Mouse (Mus musculus) frontal cortex, adult 2 months (tissue): ENCODE data around the gene Galns. TPM values are rescaled to one million over a fixed set of nuclear protein-coding genes. Genes with fewer than 3 reads are reported as not detected.
"Not testable (repeated sequence)": the region's sequence is repeated elsewhere in the genome, so short reads cannot be mapped to it uniquely, and the experiment has no call there.

Experiments used
- DNase-seq, 2 experiments: peaks; one replicate each; pipeline ENCODE4 v3.0.0; 2022; ENCODE audit warnings: low spot score in 1 of 2; ENCODE audit errors: extremely low spot score in 1 of 2
- polyA plus RNA-seq: library from polyadenylated mRNA; depleted of rRNA; stranded (reverse); fragments of >200 nt; gene quantifications from 2 replicates; pipeline ENCODE4 v1.2.3, GENCODE M21; 2012

The Galns gene
- polyA plus RNA-seq, 1 experiment, result 9.5 TPM

DNA sequence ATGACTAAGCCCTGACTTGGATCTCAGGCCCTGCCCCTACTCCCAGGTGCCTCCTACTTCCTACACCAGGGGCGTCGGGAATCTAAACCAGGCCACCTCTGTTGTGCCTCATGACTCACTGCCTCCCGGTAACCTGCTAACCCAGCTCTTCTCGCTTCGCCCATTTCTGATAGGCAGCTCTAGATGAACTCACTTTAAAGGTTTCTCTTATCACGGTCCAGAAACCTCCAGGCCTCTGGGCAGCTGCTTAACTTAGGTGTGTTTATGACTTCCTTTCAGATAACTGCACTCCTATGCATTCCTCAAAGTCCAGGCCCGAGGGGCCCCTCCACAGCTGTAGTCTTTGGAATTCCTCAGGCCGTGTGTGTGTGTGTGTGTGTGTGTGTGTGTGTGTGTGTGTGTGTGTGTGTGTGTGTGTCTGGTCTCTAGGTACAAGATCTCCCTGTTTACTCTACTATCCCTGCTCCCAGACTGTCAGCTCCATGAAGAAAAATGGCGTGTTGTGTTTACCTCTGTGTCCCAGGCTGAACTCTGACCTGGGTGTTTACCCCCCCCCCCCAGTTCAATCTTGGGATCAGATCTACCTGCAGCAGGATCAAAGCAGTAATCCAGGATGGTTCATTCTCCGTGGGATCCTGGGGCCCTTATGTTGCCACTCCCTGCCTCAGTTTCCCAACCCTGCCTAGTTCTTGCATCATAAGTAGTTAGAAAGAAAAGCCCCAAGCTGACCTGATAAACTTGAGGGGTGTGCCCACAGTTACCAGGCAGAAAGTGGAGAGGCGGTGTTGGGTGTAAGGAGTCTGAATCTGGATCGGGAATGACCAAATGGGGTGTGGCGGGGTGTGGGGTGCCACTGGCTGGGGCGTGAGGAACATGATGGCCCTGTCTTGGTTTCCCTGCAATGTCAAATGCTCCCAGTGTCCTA is 24.9 kb upstream of the Galns start:
- no peak for DNase-seq

DNA sequence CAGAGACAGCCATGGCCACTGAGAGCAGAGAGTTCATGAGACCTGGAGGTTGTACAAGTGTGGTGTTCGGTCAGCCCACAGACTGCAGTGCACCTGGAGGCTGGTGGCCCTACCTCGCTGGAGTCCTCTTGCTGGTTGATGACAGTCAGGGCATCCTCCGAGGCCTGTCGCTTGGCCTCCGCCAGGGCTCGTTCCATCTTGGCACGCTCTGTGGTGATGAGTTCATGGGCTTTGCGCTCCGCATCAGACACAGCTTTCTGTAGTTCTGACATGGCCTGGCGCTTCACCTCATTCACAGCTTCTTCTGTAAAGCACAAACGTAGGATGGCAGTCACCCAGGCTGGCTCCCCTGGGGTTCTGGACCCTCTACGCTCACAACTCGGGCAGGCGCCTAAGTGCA is 21.9 kb upstream of the Galns start:
- DNase-seq, result no peak

DNA sequence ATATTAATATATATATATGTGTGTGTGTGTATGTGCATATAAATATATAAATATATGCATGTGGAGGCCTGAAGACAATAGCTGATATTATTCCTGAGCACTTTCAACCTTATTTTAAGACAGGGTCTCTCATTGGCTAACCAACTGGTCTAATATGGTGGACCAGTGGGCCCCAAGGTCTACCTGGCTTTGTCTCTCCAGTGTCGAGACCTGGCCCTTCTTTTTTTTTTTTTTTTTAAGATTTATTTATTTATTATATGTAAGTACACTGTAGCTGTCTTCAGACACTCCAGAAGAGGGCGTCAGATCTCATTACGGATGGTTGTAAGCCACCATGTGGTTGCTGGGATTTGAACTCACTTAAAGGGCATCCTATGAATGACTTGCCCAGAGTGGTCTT is 20.9 kb upstream of the Galns start:
- not testable (repeated sequence) for DNase-seq

DNA sequence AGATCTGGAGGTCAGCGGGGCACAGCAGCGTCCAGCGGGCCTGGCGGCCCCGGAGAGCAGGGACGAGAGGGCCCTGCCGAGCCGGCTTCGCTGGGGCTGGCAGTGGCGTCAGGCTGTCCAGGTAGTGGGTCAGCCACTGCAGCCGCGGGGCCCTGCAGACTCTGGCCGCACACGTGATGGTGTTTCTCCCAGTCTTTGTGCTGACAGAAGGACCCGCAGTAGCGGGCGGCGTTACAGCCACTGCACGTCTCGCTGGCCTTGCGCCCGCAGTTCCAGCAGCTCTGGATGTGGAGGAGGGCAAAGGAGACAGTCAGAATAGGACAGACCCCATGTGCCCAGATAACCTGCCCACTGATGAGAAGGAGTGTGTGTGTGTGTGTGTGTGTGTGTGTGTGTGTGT is 19.4 kb upstream of the Galns start:
- no peak for DNase-seq

DNA sequence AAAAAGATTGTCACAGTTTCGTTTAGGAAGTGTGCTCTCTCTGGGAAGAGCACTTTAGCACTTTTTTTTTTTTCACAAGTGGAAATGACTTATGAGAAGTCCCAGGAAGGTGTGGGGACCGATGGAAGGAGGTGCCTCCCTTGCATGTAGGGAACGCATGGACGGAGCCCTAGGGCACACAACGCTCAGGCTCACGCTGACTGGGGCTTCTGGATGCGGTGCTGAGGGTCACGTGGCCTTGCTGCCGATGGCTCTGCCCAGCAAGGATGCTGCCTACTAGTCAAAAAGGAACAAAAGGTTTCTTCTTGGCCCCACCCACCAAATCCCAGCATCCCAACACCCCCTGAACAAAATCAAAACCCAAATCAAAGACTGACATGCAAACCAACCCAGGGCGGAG is 18.1 kb upstream of the Galns start:
- DNase-seq, result no peak

DNA sequence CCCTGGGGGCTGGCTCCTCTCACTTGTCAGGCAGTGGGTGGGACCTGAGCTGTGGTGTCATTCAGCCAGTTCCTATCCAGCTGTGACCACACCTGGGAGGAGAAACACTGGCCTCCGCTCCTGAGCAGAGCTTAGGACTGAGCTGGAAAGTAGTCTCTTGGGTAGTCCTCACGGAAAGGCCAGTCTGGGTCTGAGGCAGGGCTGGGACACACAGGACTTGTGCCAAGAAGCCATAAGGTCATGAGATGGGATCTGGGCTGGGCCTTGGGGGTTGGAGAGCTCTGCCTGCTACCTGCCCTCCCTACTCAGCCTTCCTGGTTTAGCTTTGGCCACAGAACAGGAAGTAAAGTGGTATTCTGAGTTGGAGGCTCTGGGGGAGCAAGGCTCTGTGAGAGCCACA is 15.6 kb upstream of the Galns start:
- DNase-seq, result no peak

DNA sequence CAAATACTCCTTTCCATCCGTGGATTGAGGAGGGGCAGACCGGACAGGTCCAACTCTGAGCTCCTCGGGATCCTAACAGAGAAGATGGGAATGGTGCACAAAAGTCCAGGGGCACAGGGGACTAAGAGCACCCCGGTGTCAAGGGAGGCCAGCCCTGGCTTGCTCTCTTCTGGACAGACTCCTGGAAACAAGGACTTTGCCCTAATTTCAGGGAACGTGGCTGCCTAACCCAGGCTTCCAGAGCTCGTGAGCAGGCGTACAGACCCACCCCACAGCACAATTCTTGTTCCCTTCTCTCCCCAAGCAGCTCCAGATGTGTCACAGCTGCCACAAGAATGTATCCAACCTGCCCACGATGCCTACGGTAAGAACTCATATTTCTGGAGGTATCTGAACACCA is 14.5 kb upstream of the Galns start:
- peak in 1 of 2 experiments; percentile 25 for DNase-seq

DNA sequence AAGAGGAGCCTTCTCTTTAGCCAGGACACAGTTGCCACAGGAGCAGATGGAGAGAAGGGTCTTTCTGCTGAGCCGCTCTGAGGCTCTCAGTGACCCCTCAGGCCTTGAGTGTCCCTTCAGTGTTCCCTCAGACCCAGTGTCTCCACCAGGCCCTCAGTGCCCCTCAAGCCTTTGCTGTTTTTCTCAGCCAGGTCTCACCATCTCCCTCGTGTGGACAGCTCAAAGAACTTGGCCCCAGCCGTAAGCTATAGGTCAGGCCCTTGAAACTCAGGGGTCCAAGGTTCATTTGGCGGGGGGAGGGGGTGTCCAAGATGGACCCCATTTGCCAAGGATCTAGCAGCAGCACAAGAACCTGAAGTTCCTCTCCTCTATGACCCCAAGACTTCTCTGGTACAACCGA is 13.4 kb upstream of the Galns start:
- no peak for DNase-seq

DNA sequence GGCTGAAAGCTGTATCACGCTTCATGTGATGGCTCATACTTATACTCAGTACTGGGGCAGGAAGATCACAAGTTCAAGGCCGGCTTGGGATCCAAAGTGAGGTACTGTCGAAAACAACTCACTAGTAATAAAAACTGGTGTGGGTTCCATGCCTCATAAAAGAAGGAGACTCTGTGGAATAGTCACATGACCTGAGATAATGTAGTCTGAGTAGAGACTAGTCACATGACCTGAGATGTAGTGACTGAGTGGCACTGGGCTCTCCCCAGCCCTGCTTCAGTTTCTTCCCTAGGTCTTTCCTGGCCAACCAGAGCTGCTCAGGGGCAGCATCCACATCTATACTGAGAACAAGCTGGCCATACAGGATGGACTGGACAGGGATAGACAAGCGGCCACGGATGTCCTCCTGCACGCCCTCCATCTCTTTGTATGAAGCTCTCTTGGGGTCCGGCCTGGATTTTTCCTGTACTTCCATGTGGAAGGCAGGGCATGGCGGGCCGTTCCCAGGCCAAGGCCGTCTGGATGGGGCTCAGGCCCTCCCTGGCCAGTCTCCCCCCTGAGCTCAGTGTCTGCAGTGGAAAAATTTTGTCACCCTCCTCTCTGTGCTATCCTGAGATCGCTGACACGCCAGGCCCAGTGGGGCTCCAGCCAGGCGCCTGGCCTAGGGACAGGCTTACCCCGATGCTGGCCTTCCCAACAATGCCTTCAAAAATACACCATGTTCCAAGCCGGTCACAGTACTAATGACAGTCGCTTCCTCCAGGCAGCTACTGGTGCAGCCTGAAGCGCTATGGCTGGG is 12.8 kb upstream of the Galns start:
- no peak for DNase-seq

DNA sequence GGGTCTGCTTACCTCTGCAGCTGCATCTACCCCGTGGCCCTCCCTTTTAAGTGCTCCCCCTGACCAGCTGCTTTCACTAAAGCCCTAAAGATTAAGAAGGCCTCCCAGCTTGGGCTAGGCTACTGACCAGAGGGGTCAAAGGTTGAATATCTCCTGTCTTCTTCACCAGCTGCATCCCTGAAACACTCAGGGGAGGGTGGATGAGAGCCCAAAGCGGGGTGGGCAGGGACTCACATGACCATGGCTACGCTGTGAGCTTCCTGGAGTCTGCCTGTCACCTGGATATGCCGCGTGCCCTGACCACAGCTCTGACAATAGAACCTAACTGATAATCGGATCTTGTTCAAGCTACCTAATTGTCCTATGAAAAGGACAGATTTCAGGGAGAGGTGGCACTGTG is 11.5 kb upstream of the Galns start, which contains the start of gene Pabpn1l:
TSS of gene Pabpn1l (minus strand) at position 13 of the 400 bp plus-strand sequence.
- DNase-seq, result no peak

DNA sequence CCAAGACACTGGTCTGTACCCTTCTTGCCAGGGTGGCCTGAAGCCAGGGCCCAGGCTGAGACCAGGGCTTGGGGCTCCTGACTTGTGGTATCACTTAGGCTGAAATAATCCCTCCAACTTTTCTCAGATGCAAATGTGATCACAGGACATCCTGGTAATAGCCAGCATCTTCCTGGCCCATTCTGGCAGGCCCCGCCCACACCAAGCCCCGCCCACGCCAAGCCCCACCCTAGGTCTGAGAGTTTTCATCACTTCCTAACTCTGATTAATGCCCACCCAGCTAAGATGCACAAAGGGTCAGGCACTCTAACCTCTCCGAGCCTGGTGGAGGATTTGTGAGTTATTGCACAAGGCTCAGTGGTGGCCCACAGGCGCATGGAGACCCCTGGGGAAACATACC is 9.2 kb upstream of the Galns start:
- no peak for DNase-seq

DNA sequence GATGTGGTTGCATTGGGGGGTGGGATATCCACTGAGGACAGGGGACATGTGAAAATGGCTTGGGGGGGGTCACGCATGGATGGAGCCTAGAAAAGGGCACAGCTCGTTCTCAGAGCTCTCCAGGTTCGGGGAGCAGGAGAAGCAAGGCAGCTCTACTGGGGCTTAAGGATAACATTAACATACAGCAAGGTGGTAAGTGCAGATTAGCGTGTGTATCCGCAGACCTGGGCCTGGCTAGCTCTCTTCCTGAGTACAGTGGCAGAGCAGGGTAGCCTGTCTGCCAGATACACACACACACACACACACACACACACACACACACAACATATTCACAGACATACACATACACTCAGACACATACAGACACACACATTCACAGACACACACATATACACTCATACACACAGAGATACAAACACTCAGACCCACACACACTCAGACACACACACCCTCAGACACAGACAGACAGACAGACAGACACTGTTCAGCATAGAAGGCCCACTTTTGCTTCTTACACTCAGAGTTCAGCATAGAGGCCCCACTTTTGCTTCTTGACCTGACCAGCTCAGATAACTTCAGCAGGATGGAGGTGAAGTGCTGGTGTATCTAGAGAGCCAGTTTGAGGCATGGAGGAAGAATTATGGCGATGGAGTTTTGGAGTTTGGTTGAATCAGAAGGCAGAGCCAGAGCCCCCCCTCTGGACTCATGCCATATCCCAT is 7.6 kb upstream of the Galns start:
- no peak for DNase-seq

DNA sequence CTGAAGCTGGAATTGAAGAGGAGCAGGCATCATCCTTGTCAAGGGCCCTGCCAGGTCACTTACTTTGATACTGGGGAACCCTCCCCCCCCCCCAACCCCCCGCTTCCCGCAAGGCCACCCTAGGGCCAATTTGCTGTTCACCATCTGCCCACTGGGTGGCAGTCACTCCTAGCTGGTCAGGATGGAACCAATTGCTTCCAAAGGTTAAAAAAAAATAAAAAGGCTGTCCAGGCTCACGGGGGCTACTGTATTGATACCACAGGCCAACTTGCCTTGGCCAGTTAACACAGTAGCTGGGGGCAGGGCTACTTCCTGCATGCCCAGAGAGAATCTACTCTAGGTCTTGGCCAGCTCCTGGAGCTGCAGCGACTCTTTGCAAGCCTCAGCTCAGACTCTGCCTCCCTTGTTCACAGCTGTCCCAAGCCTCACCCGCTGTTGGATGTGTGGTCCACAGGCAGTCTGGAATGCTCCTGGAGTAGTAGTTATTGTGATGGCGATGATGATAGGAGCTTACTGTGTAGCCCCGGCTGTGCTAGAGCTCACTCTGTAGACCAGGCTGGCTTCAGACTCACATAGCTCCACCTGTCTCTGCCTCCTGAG is 6.8 kb upstream of the Galns start:
- DNase-seq, result peak in 1 of 2 experiments; percentile 89

DNA sequence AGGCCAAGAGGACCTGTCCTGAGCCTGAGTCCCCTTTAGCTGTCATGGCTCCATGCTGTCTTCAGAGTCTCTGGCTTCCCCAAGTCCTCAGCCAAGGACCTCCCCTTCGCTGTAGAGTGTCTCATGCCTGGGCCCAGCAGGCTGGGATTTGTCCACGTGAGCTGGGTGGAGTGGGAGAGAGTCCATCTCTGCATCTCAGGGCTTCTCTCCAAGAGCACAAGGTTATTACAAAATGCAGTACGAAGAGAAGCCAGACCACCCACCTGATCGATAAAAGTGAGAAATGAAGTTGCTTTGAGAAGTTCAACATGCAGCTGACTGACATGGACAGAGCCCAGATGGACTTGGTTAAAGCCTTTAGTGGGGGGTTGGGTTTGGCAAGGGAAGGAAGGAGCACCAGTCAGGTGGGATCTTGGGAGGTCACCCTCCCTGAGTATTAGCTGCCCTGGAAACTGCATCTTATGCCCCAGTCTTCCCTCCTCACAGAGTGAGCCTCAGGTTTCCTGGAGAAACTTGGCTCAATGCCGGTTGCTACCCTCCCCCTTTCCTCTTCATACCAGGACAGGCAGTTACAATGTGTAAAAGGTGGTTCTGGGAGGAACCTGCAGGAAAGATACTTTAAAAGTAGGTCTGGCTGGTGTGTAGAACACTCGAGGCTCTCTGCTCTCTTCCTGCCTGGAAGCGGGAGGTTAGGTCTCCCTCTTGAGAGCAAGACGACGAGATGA is 5.1 kb upstream of the Galns start:
- DNase-seq, result no peak

DNA sequence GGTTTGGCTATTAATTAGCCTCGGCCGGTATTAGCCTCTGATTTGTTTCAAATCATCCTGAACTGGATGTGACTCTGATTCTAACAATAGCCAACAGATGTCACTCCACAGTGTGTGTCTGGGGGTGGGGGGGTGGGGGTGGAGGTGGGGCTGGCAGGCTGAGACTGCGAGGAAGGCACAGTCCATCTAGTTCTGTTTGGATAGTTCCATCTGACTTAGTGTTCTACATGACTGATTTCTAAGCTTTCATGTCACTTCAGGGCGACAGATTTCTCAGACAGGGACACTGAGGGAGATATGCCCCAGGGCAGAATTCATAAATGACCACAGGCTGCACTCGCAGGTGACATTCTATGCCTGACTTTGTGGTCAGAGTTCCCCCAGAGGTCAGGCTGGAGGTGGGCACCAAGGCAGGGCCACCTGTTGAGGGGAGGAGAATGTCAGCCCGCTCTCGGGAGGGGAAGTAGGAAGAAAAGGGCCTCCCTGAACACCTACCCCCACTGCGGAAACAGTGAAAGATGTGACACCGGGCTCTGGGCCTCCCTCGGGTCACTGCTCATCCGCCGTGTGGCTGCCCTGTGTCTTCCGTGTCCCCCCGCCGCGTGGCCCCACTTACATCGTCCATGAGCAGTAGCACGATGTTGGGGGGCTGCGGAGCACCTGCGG is 518 bp downstream of the Galns start:
- peak; percentile 14 to 29 for DNase-seq

DNA sequence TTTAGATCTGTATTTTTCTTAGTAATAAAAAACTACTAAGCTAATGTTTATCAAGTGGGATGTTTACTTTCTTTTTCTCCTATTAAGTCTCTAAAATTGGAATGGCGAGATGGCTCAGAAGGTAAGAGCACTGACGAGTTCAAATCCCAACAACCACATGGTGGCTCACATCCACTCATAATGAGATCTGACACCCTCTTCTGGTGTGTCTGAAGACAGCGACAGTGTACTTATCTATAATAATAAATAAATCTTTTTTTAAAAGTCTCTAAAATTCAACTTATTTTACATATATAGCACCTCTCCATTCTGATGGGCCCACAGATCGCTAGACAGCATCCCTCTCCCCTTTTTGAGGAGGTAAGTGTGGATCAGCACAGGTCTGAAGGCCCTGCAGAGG is 1.1 kb downstream of the Galns start:
- DNase-seq, result no peak

DNA sequence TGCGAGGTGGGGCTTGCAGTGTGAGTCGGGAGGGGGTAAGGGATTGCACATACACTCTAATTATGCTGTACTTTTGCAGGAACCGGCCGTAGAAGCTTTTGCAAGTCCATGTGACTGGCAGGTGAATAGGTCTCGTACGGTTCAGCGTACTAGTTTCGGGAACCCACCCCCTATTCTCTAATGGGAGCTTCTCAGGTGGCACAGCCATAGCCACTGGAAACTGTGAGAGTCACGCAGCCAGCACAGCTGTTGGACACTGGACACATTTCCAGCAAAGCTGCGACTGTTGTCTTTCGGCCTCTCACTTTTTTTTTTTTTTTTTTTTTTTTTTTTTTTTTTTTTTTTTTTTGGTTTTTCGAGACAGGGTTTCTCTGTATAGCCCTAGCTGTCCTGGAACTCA is 4.5 kb downstream of the Galns start:
- no peak for DNase-seq

DNA sequence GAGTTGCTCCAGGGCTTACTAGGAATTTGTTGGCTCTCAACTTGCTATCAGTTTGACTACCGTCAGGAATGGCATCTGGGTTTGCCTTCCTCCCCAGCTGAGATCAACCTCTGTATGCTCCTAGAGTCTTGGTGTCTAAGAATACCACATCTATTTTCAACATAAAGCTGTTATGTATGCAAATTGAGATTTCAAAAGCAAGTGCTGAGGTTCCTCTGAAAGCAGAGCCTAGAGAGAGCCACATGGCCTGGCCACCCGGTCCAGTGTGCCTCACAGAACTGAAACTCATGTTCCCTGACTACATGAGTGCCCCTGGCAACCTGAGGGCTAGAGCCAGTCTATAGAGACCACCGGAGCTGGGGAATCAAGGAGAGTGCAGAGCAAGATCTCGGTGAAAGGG is 5.9 kb downstream of the Galns start:
- peak in 1 of 2 experiments; percentile 34 for DNase-seq

DNA sequence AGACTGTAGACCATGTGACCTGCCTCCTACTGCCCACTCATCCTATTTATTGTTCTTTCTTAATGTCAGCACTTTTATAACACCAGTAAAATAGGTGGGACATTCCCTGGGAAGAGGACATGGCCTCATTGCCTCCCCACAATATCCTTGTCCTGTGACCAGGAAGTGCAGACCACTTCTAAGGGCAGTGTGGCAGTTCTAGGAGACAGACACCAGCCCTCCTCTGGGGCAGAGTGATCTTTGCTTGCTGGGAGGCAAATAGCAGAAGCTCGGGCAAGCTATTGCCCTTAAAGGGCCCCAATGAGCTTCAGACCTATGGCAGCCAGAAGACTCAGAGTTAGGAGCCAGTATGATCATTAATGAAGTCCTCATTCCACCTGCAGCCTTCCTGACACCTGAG is 6.6 kb downstream of the Galns start:
- DNase-seq, result no peak
